Mouse (Mus musculus) ES-E14 (cell line): ENCODE data around the gene Bri3.

Source experiments
- MAFK ChIP-seq: IDR thresholded peaks from 2 replicates; pipeline ENCODE4 v1.6.1; 2014; ENCODE audit warnings: mild to moderate bottlenecking, low read depth, low read length, inconsistent platforms; ENCODE audit not compliant: insufficient read depth
- ZC3H11A ChIP-seq: IDR thresholded peaks from 2 replicates; pipeline ENCODE4 v1.6.1; 2012; ENCODE audit warnings: low read depth, mild to moderate bottlenecking, inconsistent platforms, low read length, borderline replicate concordance
- ZNF384 ChIP-seq: IDR thresholded peaks from 2 replicates; pipeline ENCODE4 v1.6.1; 2012; ENCODE audit warnings: low read depth, low read length, inconsistent platforms

DNA sequence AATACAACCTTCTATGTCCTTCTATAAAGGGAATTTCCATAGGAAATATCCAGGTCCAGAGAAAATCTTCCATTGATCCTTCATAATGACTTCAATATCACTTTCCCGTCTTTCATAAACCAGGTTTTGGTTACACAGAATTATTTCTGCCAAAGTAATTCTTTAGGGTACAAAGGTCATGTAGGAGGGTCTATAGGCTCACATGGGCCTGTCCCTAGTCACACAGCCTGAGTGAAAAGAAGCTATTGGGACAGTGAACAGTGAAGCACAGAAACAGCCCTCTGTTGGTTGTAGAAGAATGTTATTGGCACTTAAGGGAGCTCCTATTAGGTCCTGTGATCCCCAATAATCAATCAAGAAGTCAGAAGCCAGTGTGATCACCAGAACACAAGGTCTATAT, 96.8 kb downstream of the Bri3 start:
- TF ChIP-seq ZC3H11A (no peak), MAFK (no peak), ZNF384 (no peak)
